Mouse (Mus musculus): ENCODE measurements around the gene Cenpo. TPM values are rescaled to one million over a fixed set of nuclear protein-coding genes. Genes with fewer than 3 reads are reported as not detected.

Cenpo gene
- polyA plus RNA-seq, 1 experiment = 6.5 TPM

Other genes with a start within 250 kb of the Cenpo start
- 2.3 and 3.3 TPM in 2 replicates for gene Efr3b, start 195.4 kb downstream of the Cenpo start, polyA plus RNA-seq (2012; ENCODE audit: insufficient read depth, insufficient read length, missing spikeins)
- 1.8 and 3.5 TPM in 2 replicates for gene Dnajc27, start 151.7 kb downstream of the Cenpo start, polyA plus RNA-seq (2012; ENCODE audit: insufficient read depth, insufficient read length, missing spikeins)
- 28.5 and 35.8 TPM in 2 replicates for gene Adcy3, start 101.2 kb downstream of the Cenpo start, polyA plus RNA-seq (2012; ENCODE audit: insufficient read depth, insufficient read length, missing spikeins)
- 10.0 and 12.2 TPM in 2 replicates for gene Ptrhd1, start 267 bp downstream of the Cenpo start, polyA plus RNA-seq (2012; ENCODE audit: insufficient read depth, insufficient read length, missing spikeins)
- gene Ncoa1, start 242.9 kb upstream of the Cenpo start, polyA plus RNA-seq (2012; ENCODE audit: insufficient read depth, insufficient read length, missing spikeins) = 25.2 and 32.9 TPM in 2 replicates

All from brown adipose tissue, adult 24 weeks (tissue).